Mouse (Mus musculus): ENCODE results near the gene Fosb.

Gene Fosb

DNA sequence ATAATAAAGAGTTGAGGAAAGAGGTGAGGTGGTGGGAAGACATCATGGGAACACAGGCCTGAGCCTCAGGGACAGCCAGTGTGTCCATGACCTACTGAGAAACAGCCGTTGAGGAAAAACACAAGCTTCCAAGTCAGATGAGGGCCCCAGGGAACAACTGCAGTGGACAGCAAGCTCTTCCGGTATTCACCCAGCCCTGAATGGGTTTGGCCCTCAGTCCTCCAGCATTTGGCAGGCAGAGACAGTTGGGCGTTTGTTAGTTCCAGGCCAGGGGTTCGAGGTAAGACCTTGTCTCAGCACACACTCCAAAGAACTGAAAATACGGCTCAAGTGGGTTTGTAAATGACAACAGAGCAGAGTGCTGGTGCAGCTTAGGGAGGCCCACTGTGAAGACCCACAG lies 56.4 kb downstream of the Fosb start:
- DNase-seq (ENCODE audit: low read depth in 2 of 2, low spot score in 2 of 2) = no peak
